Mouse (Mus musculus) small intestine, adult 2 months (tissue): ENCODE results near the gene Gm10322.
A peak's percentile ranks its signal among the peaks of the same experiment; 100 is the strongest.

Source experiments
- CTCF ChIP-seq: fragments of 200-500 bp; IDR thresholded peaks from 2 replicates; pipeline ENCODE4 v1.5.1; 2012; ENCODE audit warnings: low read depth, mild to moderate bottlenecking, control low read depth, inconsistent platforms, low read length, moderate library complexity, mixed read lengths; ENCODE audit not compliant: insufficient replicate concordance, insufficient read length; ENCODE audit errors: extremely low read depth
- POLR2A ChIP-seq: fragments of 200-500 bp; IDR thresholded peaks from 2 replicates; pipeline ENCODE4 v1.6.1; 2012; ENCODE audit warnings: low read depth, mild to moderate bottlenecking, control low read depth, inconsistent platforms, low read length, moderate library complexity

GRCm38 (mm10) chr10:59615981-59616520 is at the start of gene Gm10322:
- TF ChIP-seq CTCF (no peak), POLR2A (peak; percentile 44; the same call in 1 of the 2 replicates)
